Mouse (Mus musculus) gastrocnemius, adult 2 months (tissue): ENCODE data around the gene Gm17349. TPM values are rescaled to one million over a fixed set of nuclear protein-coding genes. Genes with fewer than 3 reads are reported as not detected.
A peak's percentile ranks its signal among the peaks of the same experiment; 100 is the strongest.

Experiments
- DNase-seq: peaks from one replicate; pipeline ENCODE4 v3.0.0; 2022
- H3K27ac ChIP-seq: fragments of 200-600 bp; 2 replicates; pipeline ENCODE4 v1.8.1; 2022; ENCODE audit warnings: mild to moderate bottlenecking
- H3K4me3 ChIP-seq: fragments of 200-600 bp; 2 replicates; pipeline ENCODE4 v1.8.1; 2022; ENCODE audit warnings: mild to moderate bottlenecking, moderate library complexity
- CTCF ChIP-seq: fragments of 200-600 bp; IDR thresholded peaks from 2 replicates; pipeline ENCODE4 v1.8.1; 2022; ENCODE audit warnings: antibody characterized with exemption, mild to moderate bottlenecking, moderate library complexity
- intact Hi-C: fragments of 180-260 bp; cut with DNase I; formaldehyde crosslinking; loops from one replicate; pipeline ENCODE4 v1.15.1; 2025
- total RNA-seq, 2 experiments: library from RNA; stranded (reverse); gene quantifications; 2 replicates each; pipeline ENCODE4 v1.2.3; 2021

The Gm17349 gene
- total RNA-seq, 2 experiments from 2014 or later: 1.0 TPM; not detected in 1

- Histone ChIP-seq H3K27ac (peak overlapping the region; percentile 96), H3K4me3 (no peak overlapping the region)
- intact Hi-C loops: loop anchor here (1.0 kb wide), 1 partner anchor 62 kb away; no protein-coding TSS in a partner anchor
- TF ChIP-seq CTCF: no peak
- no peak for DNase-seq
Measured at GRCm38 (mm10) chr15:99715982-99716746, 10.9 kb upstream of the Gm17349 start.

- no peak for DNase-seq
- no peak for TF ChIP-seq CTCF
- no peak overlapping the region for H3K4me3 ChIP-seq
- intact Hi-C loops: loop anchor here (1.0 kb wide), 1 partner anchor 63 kb away; no protein-coding TSS in a partner anchor
- peak overlapping the region; percentile 96; the same call in 1 of the 2 replicates for H3K27ac ChIP-seq
Measured at GRCm38 (mm10) chr15:99715361-99715865, 10.1 kb upstream of the Gm17349 start.

GRCm38 (mm10) chr15:99714858-99715257 is 9.6 kb upstream of the Gm17349 start:
- Histone ChIP-seq H3K27ac (peak overlapping the region; percentile 96; the same call in 1 of the 2 replicates), H3K4me3 (no peak overlapping the region)
- DNase-seq: peak; percentile 82
- TF ChIP-seq CTCF: peak; percentile 99; the same call in 1 of the 2 replicates
- intact Hi-C loops: loop anchor here (1.0 to 5.0 kb wide), 2 partner anchors 63 to 192 kb away; no protein-coding TSS in a partner anchor

GRCm38 (mm10) chr15:99714206-99714605 is 8.9 kb upstream of the Gm17349 start:
- Histone ChIP-seq H3K27ac (no peak overlapping the region; the same call in 1 of the 2 replicates), H3K4me3 (no peak overlapping the region)
- no peak for TF ChIP-seq CTCF
- intact Hi-C loops: loop anchor here (5.0 kb wide), 1 partner anchor 193 kb away; no protein-coding TSS in a partner anchor
- no peak for DNase-seq

- Histone ChIP-seq H3K27ac (no peak overlapping the region), H3K4me3 (no peak overlapping the region)
- intact Hi-C loops: loop anchor here (5.0 kb wide), 1 partner anchor 194 kb away; no protein-coding TSS in a partner anchor
- no peak for TF ChIP-seq CTCF
- DNase-seq: no peak
Measured at GRCm38 (mm10) chr15:99713569-99713968, 8.3 kb upstream of the Gm17349 start.

GRCm38 (mm10) chr15:99712666-99713559 is 7.6 kb upstream of the Gm17349 start:
- TF ChIP-seq CTCF: no peak
- no peak overlapping the region for H3K4me3 ChIP-seq
- intact Hi-C loops: loop anchor here (5.0 kb wide), 1 partner anchor 194 kb away; no protein-coding TSS in a partner anchor
- DNase-seq: no peak
- H3K27ac ChIP-seq: no peak overlapping the region

- DNase-seq: no peak
- no peak overlapping the region for H3K4me3 ChIP-seq
- no peak for TF ChIP-seq CTCF
- H3K27ac ChIP-seq: no peak overlapping the region
- intact Hi-C loops: loop anchor here (5.0 kb wide), 1 partner anchor 196 kb away; no protein-coding TSS in a partner anchor
Measured at GRCm38 (mm10) chr15:99711491-99711890, 6.2 kb upstream of the Gm17349 start.

GRCm38 (mm10) chr15:99710221-99711190 is 5.2 kb upstream of the Gm17349 start:
- no peak overlapping the region for H3K4me3 ChIP-seq
- intact Hi-C loops: loop anchor here (5.0 kb wide), 1 partner anchor 197 kb away; no protein-coding TSS in a partner anchor
- no peak overlapping the region for H3K27ac ChIP-seq
- TF ChIP-seq CTCF: no peak
- DNase-seq: no peak

GRCm38 (mm10) chr15:99708176-99708575 is 2.9 kb upstream of the Gm17349 start:
- Histone ChIP-seq H3K4me3 (no peak overlapping the region), H3K27ac (no peak overlapping the region)
- no peak for TF ChIP-seq CTCF
- DNase-seq: no peak
- intact Hi-C loops: no loop called here

GRCm38 (mm10) chr15:99704881-99705280 is 409 bp downstream of the Gm17349 start:
- Histone ChIP-seq H3K27ac (peak overlapping the region; percentile 48), H3K4me3 (no peak overlapping the region)
- DNase-seq: no peak
- intact Hi-C loops: no loop called here
- TF ChIP-seq CTCF: no peak

GRCm38 (mm10) chr15:99704041-99704681 is 1.1 kb downstream of the Gm17349 start:
- H3K27ac ChIP-seq: peak overlapping the region; percentile 48
- H3K4me3 ChIP-seq: peak overlapping the region; percentile 13
- intact Hi-C loops: no loop called here
- TF ChIP-seq CTCF: no peak
- no peak for DNase-seq
